Mouse (Mus musculus) spleen, adult 2 months (tissue): ENCODE data around the gene Rhbdl2.

Source experiments
- CTCF ChIP-seq: fragments of 200-500 bp; IDR thresholded peaks from 2 replicates; pipeline ENCODE4 v1.5.1; 2011; ENCODE audit warnings: mild to moderate bottlenecking, inconsistent platforms; ENCODE audit not compliant: insufficient read depth, insufficient read length, insufficient replicate concordance; ENCODE audit errors: extremely low read depth
- POLR2A ChIP-seq: fragments of 200-500 bp; IDR thresholded peaks from 2 replicates; pipeline ENCODE4 v1.6.1; 2011; ENCODE audit warnings: low read depth, low read length, inconsistent platforms

- TF ChIP-seq CTCF: no peak
- no peak for TF ChIP-seq POLR2A
Measured at GRCm38 (mm10) chr4:123859379-123859778, 71.7 kb downstream of the Rhbdl2 start, which contains the start of gene 4933427I04Rik.
